Mouse (Mus musculus): ENCODE measurements around the gene Nav3. TPM values are rescaled to one million over a fixed set of nuclear protein-coding genes. Genes with fewer than 3 reads are reported as not detected.

Nav3 gene
- polyA plus RNA-seq, 1 experiment from 2014 or later = 10.7 TPM

- no peak overlapping the region for H3K9ac ChIP-seq (ENCODE audit: low read depth, low read length)
- ATAC-seq (ENCODE audit: low read depth) (no peak), DNase-seq (ENCODE audit: low spot score) (peak; percentile 16)
- H3K36me3 ChIP-seq (ENCODE audit: control insufficient read depth, insufficient read depth, low read length) = no peaks in the 10 kb centered on the region
- 72% methylated on average over 8 of the region's 8 CpGs for WGBS
- H3K4me1 ChIP-seq (ENCODE audit: control insufficient read depth, insufficient read depth, low read length) = no peaks in the 10 kb centered on the region
- no peak overlapping the region for H3K4me2 ChIP-seq (ENCODE audit: low read depth, low read length)
- H3K4me3 ChIP-seq (ENCODE audit: low read depth, low read length) = no peak overlapping the region
- H3K9me3 ChIP-seq (ENCODE audit: control insufficient read depth, low read length) = no peaks in the 10 kb centered on the region
- no peak overlapping the region for H3K27ac ChIP-seq (replicated peaks; ENCODE audit: low read depth, low read length)
- H3K27me3 ChIP-seq (replicated peaks; ENCODE audit: control insufficient read depth, insufficient read depth, low read length) = no peaks in the 10 kb centered on the region
Measured at GRCm38 (mm10) chr10:109985824-109986485, 470.0 kb downstream of the Nav3 start.

GRCm38 (mm10) chr10:109976351-109976750, 479.7 kb downstream of the Nav3 start:
- H3K27ac ChIP-seq (replicated peaks; ENCODE audit: low read depth, low read length) = no peak overlapping the region
- ATAC-seq (ENCODE audit: low read depth) (no peak), DNase-seq (ENCODE audit: low spot score) (no peak)
- WGBS = 74% methylated on average over 8 of the region's 8 CpGs
- no peaks in the 10 kb centered on the region for H3K9me3 ChIP-seq (ENCODE audit: control insufficient read depth, low read length)
- H3K27me3 ChIP-seq (replicated peaks; ENCODE audit: control insufficient read depth, insufficient read depth, low read length) = no peaks in the 10 kb centered on the region
- no peak overlapping the region for H3K9ac ChIP-seq (ENCODE audit: low read depth, low read length)
- no peaks in the 10 kb centered on the region for H3K4me1 ChIP-seq (ENCODE audit: control insufficient read depth, insufficient read depth, low read length)
- no peaks in the 10 kb centered on the region for H3K36me3 ChIP-seq (ENCODE audit: control insufficient read depth, insufficient read depth, low read length)
- H3K4me3 ChIP-seq (ENCODE audit: low read depth, low read length) = no peak overlapping the region
- H3K4me2 ChIP-seq (ENCODE audit: low read depth, low read length) = no peak overlapping the region

- H3K27ac ChIP-seq (replicated peaks; ENCODE audit: low read depth, low read length) = no peak overlapping the region
- H3K36me3 ChIP-seq (ENCODE audit: control insufficient read depth, insufficient read depth, low read length) = no peaks in the 10 kb centered on the region
- no peak overlapping the region for H3K9ac ChIP-seq (ENCODE audit: low read depth, low read length)
- H3K9me3 ChIP-seq (ENCODE audit: control insufficient read depth, low read length) = no peaks in the 10 kb centered on the region
- no peak for DNase-seq (ENCODE audit: low spot score)
- H3K4me1 ChIP-seq (ENCODE audit: control insufficient read depth, insufficient read depth, low read length) = no peaks in the 10 kb centered on the region
- H3K4me3 ChIP-seq (ENCODE audit: low read depth, low read length) = no peak overlapping the region
- H3K4me2 ChIP-seq (ENCODE audit: low read depth, low read length) = no peak overlapping the region
- WGBS = 70% methylated on average over 4 of the region's 4 CpGs
- no peaks in the 10 kb centered on the region for H3K27me3 ChIP-seq (replicated peaks; ENCODE audit: control insufficient read depth, insufficient read depth, low read length)
- no peak for ATAC-seq (ENCODE audit: low read depth)
Measured at GRCm38 (mm10) chr10:109974177-109974576, 481.8 kb downstream of the Nav3 start.

- Histone ChIP-seq H3K36me3 (ENCODE audit: control insufficient read depth, insufficient read depth, low read length) (no peaks in the 10 kb centered on the region), H3K27me3 (replicated peaks; ENCODE audit: control insufficient read depth, insufficient read depth, low read length) (no peaks in the 10 kb centered on the region), H3K4me2 (ENCODE audit: low read depth, low read length) (no peak overlapping the region), H3K4me3 (ENCODE audit: low read depth, low read length) (no peak overlapping the region), H3K4me1 (ENCODE audit: control insufficient read depth, insufficient read depth, low read length) (no peaks in the 10 kb centered on the region), H3K9me3 (ENCODE audit: control insufficient read depth, low read length) (no peaks in the 10 kb centered on the region), H3K27ac (replicated peaks; ENCODE audit: low read depth, low read length) (no peak overlapping the region), H3K9ac (ENCODE audit: low read depth, low read length) (no peak overlapping the region)
- ATAC-seq (ENCODE audit: low read depth) (no peak), DNase-seq (ENCODE audit: low spot score) (no peak)
- WGBS = 72% methylated on average over 3 of the region's 3 CpGs
Measured at GRCm38 (mm10) chr10:109973483-109973882, 482.5 kb downstream of the Nav3 start.

GRCm38 (mm10) chr10:109950296-109950695, 505.7 kb downstream of the Nav3 start:
- Histone ChIP-seq H3K9ac (ENCODE audit: low read depth, low read length) (no peak overlapping the region), H3K9me3 (ENCODE audit: control insufficient read depth, low read length) (no peaks in the 10 kb centered on the region), H3K4me3 (ENCODE audit: low read depth, low read length) (no peak overlapping the region), H3K36me3 (ENCODE audit: control insufficient read depth, insufficient read depth, low read length) (no peaks in the 10 kb centered on the region), H3K27ac (replicated peaks; ENCODE audit: low read depth, low read length) (no peak overlapping the region), H3K4me2 (ENCODE audit: low read depth, low read length) (no peak overlapping the region), H3K4me1 (ENCODE audit: control insufficient read depth, insufficient read depth, low read length) (no peaks in the 10 kb centered on the region), H3K27me3 (replicated peaks; ENCODE audit: control insufficient read depth, insufficient read depth, low read length) (no peaks in the 10 kb centered on the region)
- WGBS = 53% methylated on average over 3 of the region's 3 CpGs
- DNase-seq (ENCODE audit: low spot score) (peak; percentile 38), ATAC-seq (ENCODE audit: low read depth) (no peak)

GRCm38 (mm10) chr10:109929319-109929622, 526.7 kb downstream of the Nav3 start:
- Histone ChIP-seq H3K4me1 (ENCODE audit: control insufficient read depth, insufficient read depth, low read length) (peaks cover 19% of the 10 kb centered on the region; the same call in 1 of the 2 replicates), H3K4me2 (ENCODE audit: low read depth, low read length) (no peak overlapping the region), H3K9ac (ENCODE audit: low read depth, low read length) (no peak overlapping the region), H3K27ac (replicated peaks; ENCODE audit: low read depth, low read length) (no peak overlapping the region), H3K4me3 (ENCODE audit: low read depth, low read length) (no peak overlapping the region), H3K9me3 (ENCODE audit: control insufficient read depth, low read length) (no peaks in the 10 kb centered on the region), H3K36me3 (ENCODE audit: control insufficient read depth, insufficient read depth, low read length) (no peaks in the 10 kb centered on the region), H3K27me3 (replicated peaks; ENCODE audit: control insufficient read depth, insufficient read depth, low read length) (no peaks in the 10 kb centered on the region)
- 43% methylated on average over 5 of the region's 5 CpGs for WGBS
- DNase-seq (ENCODE audit: low spot score) (no peak), ATAC-seq (ENCODE audit: low read depth) (peak; percentile 68)

GRCm38 (mm10) chr10:109928547-109929318, 527.3 kb downstream of the Nav3 start:
- WGBS = 31% methylated on average over 8 of the region's 8 CpGs
- H3K4me3 ChIP-seq (ENCODE audit: low read depth, low read length) = no peak overlapping the region
- H3K27ac ChIP-seq (replicated peaks; ENCODE audit: low read depth, low read length) = no peak overlapping the region
- H3K36me3 ChIP-seq (ENCODE audit: control insufficient read depth, insufficient read depth, low read length) = no peaks in the 10 kb centered on the region
- H3K4me1 ChIP-seq (ENCODE audit: control insufficient read depth, insufficient read depth, low read length) = peaks cover 19% of the 10 kb centered on the region; the same call in 1 of the 2 replicates
- ATAC-seq (ENCODE audit: low read depth) (peak; percentile 37; the same call in 1 of the 2 replicates), DNase-seq (ENCODE audit: low spot score) (peak; percentile 59)
- no peaks in the 10 kb centered on the region for H3K9me3 ChIP-seq (ENCODE audit: control insufficient read depth, low read length)
- no peaks in the 10 kb centered on the region for H3K27me3 ChIP-seq (replicated peaks; ENCODE audit: control insufficient read depth, insufficient read depth, low read length)
- H3K4me2 ChIP-seq (ENCODE audit: low read depth, low read length) = no peak overlapping the region
- H3K9ac ChIP-seq (ENCODE audit: low read depth, low read length) = no peak overlapping the region

- H3K4me1 ChIP-seq (ENCODE audit: control insufficient read depth, insufficient read depth, low read length) = peaks cover 24% of the 10 kb centered on the region
- H3K27me3 ChIP-seq (replicated peaks; ENCODE audit: control insufficient read depth, insufficient read depth, low read length) = no peaks in the 10 kb centered on the region
- 79% methylated on average over 3 of the region's 3 CpGs for WGBS
- no peak overlapping the region for H3K9ac ChIP-seq (ENCODE audit: low read depth, low read length)
- H3K4me2 ChIP-seq (ENCODE audit: low read depth, low read length) = no peak overlapping the region
- DNase-seq (ENCODE audit: low spot score) = no peak
- no peak overlapping the region for H3K27ac ChIP-seq (replicated peaks; ENCODE audit: low read depth, low read length)
- no peak for ATAC-seq (ENCODE audit: low read depth)
- no peak overlapping the region for H3K4me3 ChIP-seq (ENCODE audit: low read depth, low read length)
- no peaks in the 10 kb centered on the region for H3K36me3 ChIP-seq (ENCODE audit: control insufficient read depth, insufficient read depth, low read length)
- H3K9me3 ChIP-seq (ENCODE audit: control insufficient read depth, low read length) = no peaks in the 10 kb centered on the region
Measured at GRCm38 (mm10) chr10:109926149-109926548, 529.9 kb downstream of the Nav3 start.

- no peak for ATAC-seq (ENCODE audit: low read depth)
- H3K27me3 ChIP-seq (replicated peaks; ENCODE audit: control insufficient read depth, insufficient read depth, low read length) = no peaks in the 10 kb centered on the region
- H3K9ac ChIP-seq (ENCODE audit: low read depth, low read length) = no peak overlapping the region
- H3K4me2 ChIP-seq (ENCODE audit: low read depth, low read length) = no peak overlapping the region
- peaks cover 19% of the 10 kb centered on the region for H3K4me1 ChIP-seq (ENCODE audit: control insufficient read depth, insufficient read depth, low read length)
- H3K4me3 ChIP-seq (ENCODE audit: low read depth, low read length) = no peak overlapping the region
- 76% methylated on average over 2 of the region's 2 CpGs for WGBS
- no peak overlapping the region for H3K27ac ChIP-seq (replicated peaks; ENCODE audit: low read depth, low read length)
- H3K9me3 ChIP-seq (ENCODE audit: control insufficient read depth, low read length) = no peaks in the 10 kb centered on the region
- H3K36me3 ChIP-seq (ENCODE audit: control insufficient read depth, insufficient read depth, low read length) = no peaks in the 10 kb centered on the region
- no peak for DNase-seq (ENCODE audit: low spot score)
Measured at GRCm38 (mm10) chr10:109924136-109924535, 531.9 kb downstream of the Nav3 start.

Data from embryonic facial prominence, embryonic 14.5 days (tissue).